Mouse (Mus musculus): ENCODE results near the gene 4933427I04Rik.

DNA sequence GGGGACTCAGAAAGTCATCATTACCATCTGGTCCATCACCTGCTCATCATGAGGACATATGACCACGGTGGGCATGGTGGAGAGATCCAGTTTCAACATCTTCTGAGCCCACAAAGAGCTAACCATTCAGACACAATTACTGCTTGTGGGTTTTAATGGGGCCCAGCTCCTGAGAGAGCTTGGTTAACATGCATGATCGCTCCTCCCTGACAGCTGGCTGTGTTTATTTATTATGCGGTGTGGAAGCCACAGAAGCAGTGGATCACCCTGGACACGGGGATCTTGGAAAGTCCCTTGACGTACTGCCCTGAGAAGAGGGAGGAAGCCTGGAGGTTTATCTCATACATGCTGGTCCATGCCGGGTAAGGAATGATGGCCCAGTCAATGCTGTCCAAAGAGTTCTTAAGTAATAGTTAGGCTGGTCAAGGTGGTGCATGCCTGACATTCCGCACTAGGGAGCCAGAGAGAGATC is 45.4 kb upstream of the 4933427I04Rik start:
- TF ChIP-seq CTCF (conservative IDR thresholded peaks at IDR 0.05 in 1 of 2, IDR thresholded peaks at IDR 0.05 in 1 of 2; ENCODE audit: low read depth in 2 of 2, low read length in 2 of 2) = no peak
- no peak for TF ChIP-seq POLR2A (IDR thresholded peaks at IDR 0.05; ENCODE audit: low read depth, low read length)
- no peak for TF ChIP-seq NELFE (IDR thresholded peaks at IDR 0.05; ENCODE audit: low read depth, low read length)
- TF ChIP-seq EP300 (IDR thresholded peaks at IDR 0.05; ENCODE audit: low read length) = no peak
- TF ChIP-seq UBTF (IDR thresholded peaks at IDR 0.05; ENCODE audit: low read depth, low read length) = no peak
- TF ChIP-seq POLR2AphosphoS2 (IDR thresholded peaks at IDR 0.05; ENCODE audit: low read depth, low read length) = no peak
- no peak for TF ChIP-seq ZC3H11A (IDR thresholded peaks at IDR 0.05; ENCODE audit: low read depth, low read length)
- TF ChIP-seq BHLHE40 (IDR thresholded peaks at IDR 0.05; ENCODE audit: low read depth, low read length) = no peak
- no peak for TF ChIP-seq ZMIZ1 (IDR thresholded peaks at IDR 0.05; ENCODE audit: low read depth, low read length)
- no peak for TF ChIP-seq ZNF384 (IDR thresholded peaks at IDR 0.05; ENCODE audit: low read depth, low read length)
- no peak for TF ChIP-seq KAT2A (IDR thresholded peaks at IDR 0.05; ENCODE audit: insufficient replicate concordance, low read length)
- TF ChIP-seq JUND (conservative IDR thresholded peaks at IDR 0.05; ENCODE audit: low read depth, low read length) = no peak
- TF ChIP-seq SMC3 (IDR thresholded peaks at IDR 0.05; ENCODE audit: low read depth, low read length) = no peak
